Mouse (Mus musculus) embryo, embryonic 9.5 days (tissue): ENCODE measurements around the gene Gm5725.
"Not testable (repeated sequence)": the region's sequence is repeated elsewhere in the genome, so short reads cannot be mapped to it uniquely, and the experiment has no call there.

ENCODE experiments used
- DNase-seq: peaks from one replicate; pipeline ENCODE4 v3.0.0-alpha.2; 2017; ENCODE audit errors: extremely low spot score

The Gm5725 gene

DNA sequence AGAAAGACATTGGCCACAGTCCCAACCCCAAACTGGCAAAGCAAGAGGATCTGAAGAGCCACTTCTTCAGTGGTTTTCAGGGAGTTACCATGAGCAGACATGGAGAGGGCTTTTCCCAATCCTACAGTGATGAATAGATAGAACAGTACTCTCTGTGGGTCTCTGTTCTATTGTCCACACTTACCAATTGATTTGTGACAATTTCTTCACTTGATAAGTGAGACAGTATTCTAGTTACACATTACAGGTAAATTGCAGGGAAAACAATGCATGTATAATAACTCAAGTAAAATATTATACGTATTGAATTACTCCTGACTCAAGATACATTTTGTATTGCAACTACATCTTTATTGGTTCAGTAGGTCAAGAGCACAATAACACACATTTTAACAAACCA, at the start of gene Gm5725:
TSS of gene Gm5725 (minus strand) at position 101 of the 400 bp plus-strand sequence.
- DNase-seq, result not testable (repeated sequence)

DNA sequence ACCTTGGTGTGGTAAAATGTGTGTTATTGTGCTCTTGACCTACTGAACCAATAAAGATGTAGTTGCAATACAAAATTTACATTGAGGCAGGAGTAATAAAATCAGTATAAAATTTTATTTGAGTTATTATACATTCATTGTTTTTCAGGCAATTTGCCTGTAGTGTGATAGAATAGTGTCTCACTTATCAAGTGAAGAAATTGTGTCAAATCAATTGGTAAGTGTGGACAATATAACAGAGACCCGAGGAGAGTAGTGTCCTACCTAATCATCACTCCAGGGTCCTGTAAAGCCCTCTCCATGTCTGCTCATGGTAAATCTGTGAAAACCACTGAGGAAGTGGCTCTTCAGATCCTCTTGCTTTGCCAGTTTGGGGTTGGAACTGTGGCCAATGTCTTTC, 12.0 kb downstream of the Gm5725 start, which contains the start of gene Vmn1r135:
TSS of gene Vmn1r135 (plus strand) at position 301 of the 400 bp plus-strand sequence.
- DNase-seq, result not testable (repeated sequence)

DNA sequence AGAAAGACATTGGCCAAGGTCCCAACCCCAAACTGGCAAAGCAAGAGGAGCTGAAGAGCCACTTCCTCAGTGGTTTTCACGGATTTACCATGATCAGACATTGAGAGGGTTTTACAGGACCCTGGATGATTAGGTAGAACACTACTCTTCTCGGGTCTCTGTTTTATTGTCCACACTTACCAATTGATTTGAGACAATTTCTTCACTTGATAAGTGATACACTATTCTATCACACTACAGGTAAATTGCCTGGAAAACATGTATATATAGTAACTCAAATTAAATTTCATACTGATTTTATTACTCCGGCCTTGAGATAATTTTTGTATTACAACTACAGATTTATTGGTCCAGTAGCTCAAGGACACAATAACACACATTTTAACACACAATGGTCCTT, 47.4 kb downstream of the Gm5725 start, which contains the start of gene Gm4177:
TSS of gene Gm4177 (minus strand) at position 101 of the 400 bp plus-strand sequence.
- not testable (repeated sequence) for DNase-seq
